Mouse (Mus musculus): ENCODE data around the gene Wdr54. TPM values are rescaled to one million over a fixed set of nuclear protein-coding genes. Genes with fewer than 3 reads are reported as not detected.

Wdr54 gene
- polyA plus RNA-seq, 1 experiment from 2014 or later = 11.1 TPM

GRCm38 (mm10) chr6:83116373-83117164 lies 39.6 kb downstream of the Wdr54 start:
- Histone ChIP-seq H3K4me1 (ENCODE audit: control insufficient read depth, insufficient read depth, low read length) (peaks cover 5% of the 10 kb centered on the region), H3K4me2 (ENCODE audit: low read depth, low read length) (peak overlapping the region; percentile 78), H3K9me3 (replicated peaks; ENCODE audit: control insufficient read depth, low read length) (no peaks in the 10 kb centered on the region), H3K27ac (replicated peaks; ENCODE audit: low read depth, low read length) (no peak overlapping the region), H3K4me3 (ENCODE audit: low read depth, low read length) (peak overlapping the region; percentile 75), H3K36me3 (replicated peaks; ENCODE audit: control insufficient read depth, insufficient read depth, low read depth, low read length) (no peaks in the 10 kb centered on the region; the same call in 1 of the 2 replicates), H3K27me3 (ENCODE audit: control insufficient read depth, insufficient read depth, low read length) (no peaks in the 10 kb centered on the region), H3K9ac (replicated peaks; ENCODE audit: low read length) (peak overlapping the region; percentile 85)
- no peak for ATAC-seq (replicated peaks; ENCODE audit: insufficient number of reproducible peaks, low FRiP score, low TSS enrichment, low read depth)
- WGBS = 77% methylated on average over 11 of the region's 11 CpGs
- DNase-seq (ENCODE audit: low spot score) = no peak

GRCm38 (mm10) chr6:83115682-83116372 lies 40.4 kb downstream of the Wdr54 start:
- ATAC-seq (replicated peaks; ENCODE audit: insufficient number of reproducible peaks, low FRiP score, low TSS enrichment, low read depth) = peak; percentile 31

GRCm38 (mm10) chr6:83115011-83115671 lies 41.1 kb downstream of the Wdr54 start, which contains the start of gene Mogs:
Gene Mogs, plus strand, starts transcription at chr6:83115496.
- peak; percentile 95 for DNase-seq (ENCODE audit: low spot score)
- Histone ChIP-seq H3K27ac (replicated peaks; ENCODE audit: low read depth, low read length) (0 out of 2 replicates have a peak within 1 kb of the TSS, but pooled peaks have one; percentile 5), H3K4me1 (ENCODE audit: control insufficient read depth, insufficient read depth, low read length) (peaks cover 4% of the 10 kb centered on the region)

More at GRCm38 (mm10) chr6:83115682-83116372, 40.4 kb downstream of the Wdr54 start:
- H3K4me2 ChIP-seq (ENCODE audit: low read depth, low read length) = peak overlapping the region; percentile 78
- no peak for DNase-seq (ENCODE audit: low spot score)
- 0 out of 2 replicates have a peak overlapping the region, but pooled peaks have one; percentile 5 for H3K27ac ChIP-seq (replicated peaks; ENCODE audit: low read depth, low read length)
- H3K9me3 ChIP-seq (replicated peaks; ENCODE audit: control insufficient read depth, low read length) = no peaks in the 10 kb centered on the region
- H3K9ac ChIP-seq (replicated peaks; ENCODE audit: low read length) = peak overlapping the region; percentile 85
- WGBS = 3% methylated on average over 46 of the region's 48 CpGs
- H3K4me1 ChIP-seq (ENCODE audit: control insufficient read depth, insufficient read depth, low read length) = peaks cover 5% of the 10 kb centered on the region
- H3K4me3 ChIP-seq (ENCODE audit: low read depth, low read length) = peak overlapping the region; percentile 75
- H3K27me3 ChIP-seq (ENCODE audit: control insufficient read depth, insufficient read depth, low read length) = no peaks in the 10 kb centered on the region
- H3K36me3 ChIP-seq (replicated peaks; ENCODE audit: control insufficient read depth, insufficient read depth, low read depth, low read length) = no peaks in the 10 kb centered on the region; the same call in 1 of the 2 replicates

GRCm38 (mm10) chr6:83111510-83112136 lies 44.6 kb downstream of the Wdr54 start:
- no peaks in the 10 kb centered on the region for H3K36me3 ChIP-seq (replicated peaks; ENCODE audit: control insufficient read depth, insufficient read depth, low read depth, low read length)
- no peaks in the 10 kb centered on the region for H3K27me3 ChIP-seq (ENCODE audit: control insufficient read depth, insufficient read depth, low read length)
- H3K9ac ChIP-seq (replicated peaks; ENCODE audit: low read length) = no peak overlapping the region
- no peaks in the 10 kb centered on the region for H3K9me3 ChIP-seq (replicated peaks; ENCODE audit: control insufficient read depth, low read length)
- no peak overlapping the region for H3K4me3 ChIP-seq (ENCODE audit: low read depth, low read length)
- H3K27ac ChIP-seq (replicated peaks; ENCODE audit: low read depth, low read length) = no peak overlapping the region
- no peaks in the 10 kb centered on the region; the same call in 1 of the 2 replicates for H3K4me1 ChIP-seq (ENCODE audit: control insufficient read depth, insufficient read depth, low read length)
- DNase-seq (ENCODE audit: low spot score) (no peak), ATAC-seq (replicated peaks; ENCODE audit: insufficient number of reproducible peaks, low FRiP score, low TSS enrichment, low read depth) (no peak)
- WGBS = 93% methylated on average over 4 of the region's 4 CpGs
- no peak overlapping the region for H3K4me2 ChIP-seq (ENCODE audit: low read depth, low read length)

More at GRCm38 (mm10) chr6:83115011-83115671, 41.1 kb downstream of the Wdr54 start, which contains the start of gene Mogs:
- no peaks in the 10 kb centered on the region for H3K27me3 ChIP-seq (ENCODE audit: control insufficient read depth, insufficient read depth, low read length)
- H3K9ac ChIP-seq (replicated peaks; ENCODE audit: low read length) = peak within 1 kb of the TSS; percentile 85
- H3K9me3 ChIP-seq (replicated peaks; ENCODE audit: control insufficient read depth, low read length) = no peaks in the 10 kb centered on the region
- H3K36me3 ChIP-seq (replicated peaks; ENCODE audit: control insufficient read depth, insufficient read depth, low read depth, low read length) = no peaks in the 10 kb centered on the region; the same call in 1 of the 2 replicates
- 1% methylated on average over 58 of the region's 58 CpGs for WGBS
- H3K4me3 ChIP-seq (ENCODE audit: low read depth, low read length) = peak within 1 kb of the TSS; percentile 75
- ATAC-seq (replicated peaks; ENCODE audit: insufficient number of reproducible peaks, low FRiP score, low TSS enrichment, low read depth) = peak; percentile 72
- peak within 1 kb of the TSS; percentile 78 for H3K4me2 ChIP-seq (ENCODE audit: low read depth, low read length)

GRCm38 (mm10) chr6:83108762-83109668 lies 47.2 kb downstream of the Wdr54 start, which contains the start of gene Mrpl53:
Gene Mrpl53, plus strand, starts transcription at chr6:83109040.
- Histone ChIP-seq H3K27ac (replicated peaks; ENCODE audit: low read depth, low read length) (peak within 1 kb of the TSS; percentile 65), H3K27me3 (ENCODE audit: control insufficient read depth, insufficient read depth, low read length) (no peaks in the 10 kb centered on the region), H3K9ac (replicated peaks; ENCODE audit: low read length) (peak within 1 kb of the TSS; percentile 96), H3K4me2 (ENCODE audit: low read depth, low read length) (peak within 1 kb of the TSS; percentile 87), H3K4me1 (ENCODE audit: control insufficient read depth, insufficient read depth, low read length) (no peaks in the 10 kb centered on the region; the same call in 1 of the 2 replicates), H3K36me3 (replicated peaks; ENCODE audit: control insufficient read depth, insufficient read depth, low read depth, low read length) (no peaks in the 10 kb centered on the region), H3K9me3 (replicated peaks; ENCODE audit: control insufficient read depth, low read length) (no peaks in the 10 kb centered on the region), H3K4me3 (ENCODE audit: low read depth, low read length) (peak within 1 kb of the TSS; percentile 89)
- WGBS = under 1% methylated on average over 75 of the region's 76 CpGs
- ATAC-seq (replicated peaks; ENCODE audit: insufficient number of reproducible peaks, low FRiP score, low TSS enrichment, low read depth) (peak; percentile 81), DNase-seq (ENCODE audit: low spot score) (peak; percentile 84)

GRCm38 (mm10) chr6:83107566-83108400 lies 48.4 kb downstream of the Wdr54 start:
- Histone ChIP-seq H3K27me3 (ENCODE audit: control insufficient read depth, insufficient read depth, low read length) (no peaks in the 10 kb centered on the region; the same call in none of the 2 replicates), H3K4me1 (ENCODE audit: control insufficient read depth, insufficient read depth, low read length) (peaks cover 2% of the 10 kb centered on the region), H3K4me3 (ENCODE audit: low read depth, low read length) (no peak overlapping the region), H3K36me3 (replicated peaks; ENCODE audit: control insufficient read depth, insufficient read depth, low read depth, low read length) (no peaks in the 10 kb centered on the region), H3K9ac (replicated peaks; ENCODE audit: low read length) (peak overlapping the region; percentile 96), H3K4me2 (ENCODE audit: low read depth, low read length) (peak overlapping the region; percentile 87; the same call in 1 of the 2 replicates), H3K27ac (replicated peaks; ENCODE audit: low read depth, low read length) (no peak overlapping the region; the same call in 1 of the 2 replicates), H3K9me3 (replicated peaks; ENCODE audit: control insufficient read depth, low read length) (no peaks in the 10 kb centered on the region)
- no peak; the same call in 1 of the 2 replicates for ATAC-seq (replicated peaks; ENCODE audit: insufficient number of reproducible peaks, low FRiP score, low TSS enrichment, low read depth)
- WGBS = 31% methylated on average over 13 of the region's 13 CpGs
- DNase-seq (ENCODE audit: low spot score) = peak; percentile 82
